Mouse (Mus musculus): ENCODE measurements around the gene Vmn2r54. TPM values are rescaled to one million over a fixed set of nuclear protein-coding genes. Genes with fewer than 3 reads are reported as not detected.
"Not testable (repeated sequence)": the region's sequence is repeated elsewhere in the genome, so short reads cannot be mapped to it uniquely, and the experiment has no call there.

The Vmn2r54 gene
- polyA plus RNA-seq (2016; fragmentation: Nextera tagmentation; extraction: Ambion mirVana) = not detected in 2 replicates

GRCm38 (mm10) chr7:12640219-12640618 is at the start of gene Vmn2r54:
Gene Vmn2r54, minus strand, starts transcription at chr7:12640319.
- 78% methylated on average over 3 of the region's 4 CpGs for WGBS
- not testable (repeated sequence) for H3K27ac ChIP-seq; H3K4me2 ChIP-seq (replicated peaks); H3K27me3 ChIP-seq; H3K4me3 ChIP-seq; H3K9ac ChIP-seq; H3K4me1 ChIP-seq; H3K9me3 ChIP-seq; ATAC-seq (ENCODE audit: insufficient number of reproducible peaks, insufficient read depth, low FRiP score, low TSS enrichment); H3K36me3 ChIP-seq

GRCm38 (mm10) chr7:12684903-12685302 is 44.8 kb upstream of the Vmn2r54 start, which contains the start of gene Vmn2r55:
Gene Vmn2r55, minus strand, starts transcription at chr7:12685003.
- H3K27me3 ChIP-seq; H3K36me3 ChIP-seq; H3K27ac ChIP-seq; H3K4me3 ChIP-seq; ATAC-seq (ENCODE audit: insufficient number of reproducible peaks, insufficient read depth, low FRiP score, low TSS enrichment); H3K9ac ChIP-seq; H3K4me2 ChIP-seq (replicated peaks); H3K9me3 ChIP-seq; H3K4me1 ChIP-seq: not testable (repeated sequence)
- WGBS = 81% methylated on average over 3 of the region's 3 CpGs

- H3K9ac ChIP-seq = no peak within 1 kb of the TSS
- ATAC-seq (ENCODE audit: insufficient number of reproducible peaks, insufficient read depth, low FRiP score, low TSS enrichment) = no peak
- no peaks in the 10 kb centered on the region for H3K4me1 ChIP-seq
- peaks cover 10% of the 10 kb centered on the region; the same call in 1 of the 2 replicates for H3K9me3 ChIP-seq
- H3K27me3 ChIP-seq = no peaks in the 10 kb centered on the region
- no peak within 1 kb of the TSS for H3K4me3 ChIP-seq
- H3K36me3 ChIP-seq = no peaks in the 10 kb centered on the region
- H3K27ac ChIP-seq = no peak within 1 kb of the TSS
- no peak within 1 kb of the TSS for H3K4me2 ChIP-seq (replicated peaks)
These were observed 31.4 kb downstream of the Vmn2r54 start, which contains the start of gene Vmn2r53 for GRCm38 (mm10) chr7:12608688-12609087. Gene Vmn2r53, minus strand, starts transcription at chr7:12608788.

Other genes with a start within 250 kb of the Vmn2r54 start
- 5.4 and 5.8 TPM in 2 replicates for gene Zfp551, start 217.6 kb downstream of the Vmn2r54 start, polyA plus RNA-seq (2016; fragmentation: Nextera tagmentation; extraction: Ambion mirVana)
- 36.1 and 38.2 TPM in 2 replicates for gene Zfp606, start 162.0 kb downstream of the Vmn2r54 start, polyA plus RNA-seq (2016; fragmentation: Nextera tagmentation; extraction: Ambion mirVana)
- not detected in 2 replicates for gene 2900092C05Rik, start 127.8 kb downstream of the Vmn2r54 start, polyA plus RNA-seq (2016; fragmentation: Nextera tagmentation; extraction: Ambion mirVana)
- not detected in 2 replicates for gene Vmn2r53, start 31.5 kb downstream of the Vmn2r54 start, polyA plus RNA-seq (2016; fragmentation: Nextera tagmentation; extraction: Ambion mirVana)
- gene Vmn2r55, start 44.7 kb upstream of the Vmn2r54 start, polyA plus RNA-seq (2016; fragmentation: Nextera tagmentation; extraction: Ambion mirVana) = not detected in 2 replicates
- not detected in 2 replicates for gene Vmn2r56, start 94.7 kb upstream of the Vmn2r54 start, polyA plus RNA-seq (2016; fragmentation: Nextera tagmentation; extraction: Ambion mirVana)
- gene Zscan18, start 163.3 kb upstream of the Vmn2r54 start, polyA plus RNA-seq (2016; fragmentation: Nextera tagmentation; extraction: Ambion mirVana) = 17.4 and 19.4 TPM in 2 replicates
- 19.8 TPM in 2 replicates for gene Zfp329, start 178.5 kb upstream of the Vmn2r54 start, polyA plus RNA-seq (2016; fragmentation: Nextera tagmentation; extraction: Ambion mirVana)
- 39.5 and 41.3 TPM in 2 replicates for gene Zfp110, start 194.4 kb upstream of the Vmn2r54 start, polyA plus RNA-seq (2016; fragmentation: Nextera tagmentation; extraction: Ambion mirVana)
- gene Zfp128, start 240.9 kb upstream of the Vmn2r54 start, polyA plus RNA-seq (2016; fragmentation: Nextera tagmentation; extraction: Ambion mirVana) = 5.4 and 5.9 TPM in 2 replicates

Data from embryonic facial prominence, embryonic 12.5 days (tissue).